Mouse (Mus musculus) ES-CJ7 (cell line): Measurements from ENCODE around the gene Srpk2.
A peak's percentile ranks its signal among the peaks of the same experiment; 100 is the strongest.
"Not testable (repeated sequence)": the region's sequence is repeated elsewhere in the genome, so short reads cannot be mapped to it uniquely, and the experiment has no call there.

Experiments used
- DNase-seq: peaks from one replicate; pipeline ENCODE4 v3.0.0; 2011; ENCODE audit warnings: low read depth, low spot score

Gene Srpk2

DNA sequence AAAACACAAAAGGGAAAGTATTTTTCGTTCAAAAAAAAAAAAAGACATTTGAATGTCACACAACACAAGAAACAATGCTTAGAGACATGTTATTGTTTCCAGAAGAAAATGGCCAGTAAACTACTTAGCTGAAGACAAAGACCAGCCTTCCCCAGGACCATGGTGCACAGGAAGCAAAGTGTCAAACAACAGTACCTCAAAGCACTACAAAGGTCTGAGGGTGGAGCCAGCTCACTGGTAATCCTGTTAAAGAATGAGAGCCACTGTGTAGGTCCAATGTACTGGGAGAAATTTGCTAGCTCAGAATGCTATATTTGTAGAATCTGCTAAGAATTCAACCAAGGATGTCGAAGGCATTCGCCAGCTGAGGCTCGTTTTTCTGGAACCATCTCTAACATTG is 177.2 kb downstream of the Srpk2 start:
- no peak for DNase-seq

- no peak for DNase-seq
These were observed 178.8 kb downstream of the Srpk2 start for GRCm38 (mm10) chr5:23505578-23505977.

DNA sequence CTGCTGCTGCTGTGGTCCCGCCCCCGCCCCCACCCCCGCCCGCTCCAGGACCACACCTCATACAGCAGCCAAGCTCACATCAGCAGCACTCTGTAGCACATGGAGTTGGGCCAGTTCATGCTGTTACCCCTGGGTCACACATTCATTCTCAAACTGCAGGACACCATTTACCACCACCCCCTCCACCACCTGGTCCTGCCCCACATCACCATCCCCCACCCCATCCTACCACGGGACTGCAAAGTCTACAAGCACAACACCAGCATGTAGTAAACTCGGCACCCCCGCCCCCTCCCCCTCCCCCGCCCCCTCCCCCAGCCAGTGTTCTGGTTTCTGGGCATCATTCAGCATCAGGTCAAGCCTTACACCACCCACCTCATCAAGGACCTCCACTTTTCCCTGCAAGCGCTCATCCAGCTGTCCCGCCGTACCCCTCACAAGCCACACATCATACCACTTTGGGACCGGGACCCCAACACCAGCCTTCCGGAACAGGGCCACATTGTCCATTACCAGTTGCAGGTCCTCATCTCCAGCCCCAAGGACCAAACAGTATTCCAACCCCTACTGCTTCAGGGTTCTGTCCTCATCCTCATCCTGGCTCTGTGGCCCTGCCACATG is 182.0 kb downstream of the Srpk2 start:
- DNase-seq: peak; percentile 47

- no peak for DNase-seq
These were observed 182.7 kb downstream of the Srpk2 start for GRCm38 (mm10) chr5:23501582-23502316.

GRCm38 (mm10) chr5:23500715-23501114 is 183.7 kb downstream of the Srpk2 start:
- DNase-seq: no peak

GRCm38 (mm10) chr5:23499257-23499656 is 185.2 kb downstream of the Srpk2 start:
- DNase-seq: no peak

DNA sequence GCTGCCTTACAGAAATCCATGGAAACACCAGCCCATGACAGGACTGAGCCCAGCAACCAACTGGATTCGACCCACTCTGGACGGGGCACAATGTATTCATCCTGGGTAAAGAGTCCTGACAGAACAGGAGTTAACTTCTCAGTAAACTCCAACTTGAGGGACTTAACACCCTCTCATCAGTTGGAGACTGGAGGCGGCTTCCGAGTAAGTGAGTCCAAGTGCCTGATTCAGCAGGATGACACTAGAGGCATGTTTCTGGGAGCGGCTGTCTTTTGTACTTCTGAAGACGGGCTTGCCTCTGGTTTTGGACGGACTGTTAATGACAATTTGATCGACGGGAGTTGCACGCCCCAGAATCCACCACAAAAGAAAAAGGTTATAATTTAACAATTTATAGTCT is 186.5 kb downstream of the Srpk2 start:
- peak; percentile 14 for DNase-seq

- DNase-seq: no peak
These were observed 187.5 kb downstream of the Srpk2 start for GRCm38 (mm10) chr5:23496933-23497332.

- DNase-seq: no peak
These were observed 188.0 kb downstream of the Srpk2 start for GRCm38 (mm10) chr5:23496396-23496795.

DNA sequence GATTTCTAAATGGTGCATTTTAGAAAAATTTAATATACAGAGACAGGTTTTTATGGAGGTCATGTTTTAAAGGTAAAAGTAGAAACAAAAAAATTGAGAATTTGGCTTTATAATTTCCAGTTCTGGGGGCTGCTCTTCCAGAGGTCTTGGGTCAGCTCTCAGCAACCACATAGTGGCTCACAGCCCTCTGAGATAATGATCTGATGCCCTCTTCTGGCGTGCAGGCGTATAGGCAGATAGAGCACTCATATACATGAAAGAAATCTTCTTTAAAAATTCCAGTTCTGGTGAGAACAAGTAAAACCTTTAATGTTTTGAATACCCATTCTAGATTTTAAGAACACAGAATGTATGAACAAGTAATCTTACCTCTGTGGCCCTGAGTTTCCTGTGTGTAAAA is 193.6 kb downstream of the Srpk2 start:
- DNase-seq: no peak

DNA sequence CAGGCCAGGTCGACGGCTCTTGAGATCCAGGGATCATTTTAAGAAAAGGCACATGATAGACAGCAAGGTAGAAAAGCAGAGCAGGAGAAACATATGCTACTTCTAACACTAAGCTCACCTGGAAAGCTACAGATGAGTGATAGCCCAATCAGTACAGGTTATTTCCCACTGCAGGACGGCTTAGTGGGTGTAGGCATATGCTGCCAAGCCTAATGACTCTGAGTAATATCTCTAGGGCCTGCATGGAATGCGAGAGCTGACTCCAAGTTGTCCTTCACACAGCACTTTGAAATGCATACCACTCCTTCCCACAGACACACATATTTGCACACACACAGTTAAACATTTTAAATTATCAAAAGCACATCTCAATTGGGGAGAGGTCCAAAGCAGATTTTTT is 195.2 kb downstream of the Srpk2 start:
- DNase-seq: no peak

DNA sequence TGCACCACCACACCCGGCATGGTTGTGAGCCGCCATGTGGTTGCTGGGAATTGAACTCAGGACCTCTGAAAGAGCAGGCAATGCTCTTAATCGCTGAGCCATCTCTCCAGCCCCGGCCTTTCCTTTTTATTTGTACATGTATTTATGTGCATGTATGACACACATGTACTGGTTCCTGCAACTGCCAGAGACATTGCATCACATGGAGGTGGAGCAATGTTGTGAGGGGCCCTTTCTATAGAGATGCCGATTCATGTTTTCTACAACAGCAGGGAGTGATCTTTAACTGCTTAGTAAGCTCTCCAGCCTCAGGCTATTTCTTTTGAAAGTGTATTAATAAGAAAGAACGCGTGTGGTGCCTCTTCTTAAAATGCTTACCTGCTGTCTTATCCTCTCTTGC is 200.6 kb downstream of the Srpk2 start:
- no peak for DNase-seq

DNA sequence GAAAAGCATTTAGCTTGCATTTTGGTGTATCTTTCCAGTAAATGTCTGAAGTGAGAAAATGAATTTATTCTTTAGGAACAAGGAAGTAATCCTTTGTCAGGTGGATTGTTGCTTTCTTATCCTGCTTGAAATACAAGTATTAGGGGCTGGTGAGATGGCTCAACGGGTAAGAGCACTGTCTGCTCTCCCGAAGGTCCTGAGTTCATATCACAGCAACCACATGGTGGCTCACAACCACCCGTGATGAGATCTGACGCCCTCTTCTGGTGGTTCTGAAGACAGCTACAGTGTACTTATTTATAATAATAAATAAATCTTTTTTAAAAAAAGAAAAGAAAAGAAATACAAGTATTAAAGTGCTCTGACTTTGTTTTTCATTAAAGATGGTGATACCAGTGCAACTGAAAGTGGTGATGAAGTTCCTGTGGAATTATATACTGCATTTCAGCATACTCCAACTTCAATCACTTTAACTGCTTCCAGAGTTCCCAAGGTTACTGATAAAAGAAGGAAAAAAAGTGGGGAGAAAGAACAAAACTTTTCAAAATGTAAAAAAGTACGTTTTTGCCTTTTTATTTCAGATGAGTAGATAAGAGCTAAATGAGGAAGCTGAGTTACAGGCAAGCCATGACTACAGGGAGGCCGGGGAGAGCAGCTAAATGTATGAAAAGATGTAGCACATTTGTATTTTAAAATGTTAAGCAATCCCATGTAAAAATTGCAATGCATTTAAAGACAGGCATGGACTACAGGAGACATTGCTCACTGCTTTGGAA is 211.1 kb downstream of the Srpk2 start:
- peak; percentile 48 for DNase-seq

GRCm38 (mm10) chr5:23466546-23466945 is 217.9 kb downstream of the Srpk2 start:
- DNase-seq: no peak

- DNase-seq: no peak
These were observed 219.7 kb downstream of the Srpk2 start for GRCm38 (mm10) chr5:23464743-23465142.

GRCm38 (mm10) chr5:23464247-23464646 is 220.2 kb downstream of the Srpk2 start:
- no peak for DNase-seq

DNA sequence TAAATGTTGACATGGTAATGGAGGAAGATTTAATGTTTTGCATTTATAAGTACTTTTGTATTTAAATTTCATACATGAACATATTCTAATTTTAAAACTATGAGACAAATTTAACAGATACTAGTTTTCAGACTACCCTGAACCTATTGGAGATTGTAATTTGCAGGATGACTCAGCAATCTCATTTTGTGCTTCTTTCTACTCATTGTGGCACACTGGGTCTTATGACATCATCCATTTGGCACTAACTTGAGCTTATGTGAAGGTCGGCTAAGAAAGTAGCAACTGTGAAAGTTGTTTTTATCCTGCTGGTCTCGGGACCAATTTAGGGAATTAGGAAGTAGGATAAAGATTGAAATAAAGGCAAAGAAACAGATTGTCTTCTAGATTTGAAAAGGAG is 222.7 kb downstream of the Srpk2 start:
- no peak for DNase-seq

- not testable (repeated sequence) for DNase-seq
These were observed 230.9 kb downstream of the Srpk2 start for GRCm38 (mm10) chr5:23453561-23453960.
